Mouse (Mus musculus) gastrocnemius, adult 8-10 months (tissue): Measurements from ENCODE around the gene Fam243. TPM values are rescaled to one million over a fixed set of nuclear protein-coding genes. Genes with fewer than 3 reads are reported as not detected.

Experiments used
- total RNA-seq, 4 experiments: library from RNA; stranded (reverse); gene quantifications; 2 replicates each; pipeline ENCODE4 v1.2.4; 2022

The Fam243 gene
- total RNA-seq, 4 experiments from 2014 or later, result not detected

Other genes starting within 250 kb of the Fam243 start
- not detected for gene Kcne2, start 29.1 kb downstream of the Fam243 start, total RNA-seq
- gene Smim11, start 20.2 kb downstream of the Fam243 start, total RNA-seq, result 10 to 100 TPM; 58.7 to 64.9 (median 60.5) TPM
- not detected for gene Kcne1, start 38.0 kb upstream of the Fam243 start, total RNA-seq
- 100 to 1,000 TPM in 1 of 4 experiments, 10 to 100 TPM in 3; 60.7 to 178 (median 77.4) TPM for gene Rcan1, start 149.4 kb upstream of the Fam243 start, total RNA-seq
- under 1 TPM in 2 of 4 experiments, not detected in 2; 0.10 to 0.11 TPM for gene Clic6, start 164.3 kb upstream of the Fam243 start, total RNA-seq